ENCODE assay signal across 8 mouse cellular contexts in genomic region chr1:165844956-165845355, GRCm38 (mm10). TPM values are rescaled to one million over a fixed set of nuclear protein-coding genes. Genes with fewer than 3 reads are reported as not detected.
A peak's percentile ranks its signal among the peaks of the same experiment; 100 is the strongest.
DNase-seq lines count a peak whose midpoint lies in the region; ATAC-seq and TF ChIP-seq lines count a peak whose summit lies in the region.

No protein-coding gene starts in this region.

- peak overlapping the region; percentile 39; the same call in 1 of the 2 replicates for H3K9ac ChIP-seq in liver, embryonic 15.5 days
- peak overlapping the region; percentile 50 for H3K9ac ChIP-seq in neural tube, embryonic 11.5 days (ENCODE audit: low read length)

- peak; percentile 43 for ATAC-seq in common myeloid progenitor, adult 5-6 weeks (replicated peaks; ENCODE audit: low read depth, poor library complexity, severe bottlenecking)
- ATAC-seq in liver, embryonic 15.5 days (ENCODE audit: insufficient read depth) = peak; percentile 23
- ATAC-seq in neural tube, embryonic 11.5 days (ENCODE audit: insufficient read depth, low FRiP score, low TSS enrichment) = peak; percentile 39

- WGBS in kidney, adult 2 months = 2% methylated on average over 26 of the region's 26 CpGs
- WGBS in hindbrain, embryonic 10.5 days = 1% methylated on average over 26 of the region's 26 CpGs
- under 1% methylated on average over 26 of the region's 26 CpGs for WGBS in liver, embryonic 15.5 days (ENCODE audit: insufficient replicate concordance)
- under 1% methylated on average over 25 of the region's 26 CpGs for WGBS in neural tube, embryonic 11.5 days

- no peaks in the 10 kb centered on the region for H3K27me3 ChIP-seq in kidney, adult 2 months (replicated peaks; ENCODE audit: control insufficient read depth, insufficient read depth, low read length)
- peaks cover 83% of the 10 kb centered on the region for H3K27me3 ChIP-seq in hindbrain, embryonic 10.5 days (ENCODE audit: insufficient read depth, poor library complexity, severe bottlenecking)
- H3K27me3 ChIP-seq in liver, embryonic 15.5 days = peaks cover 70% of the 10 kb centered on the region
- H3K27me3 ChIP-seq in neural tube, embryonic 11.5 days (ENCODE audit: control insufficient read depth, insufficient read depth, low read length) = peaks cover 32% of the 10 kb centered on the region

- TF ChIP-seq POLR2A in kidney, adult 2 months (IDR thresholded peaks at IDR 0.05; ENCODE audit: low read depth, low read length) = no peak

- H3K4me1 ChIP-seq in kidney, adult 2 months (ENCODE audit: control insufficient read depth, insufficient read depth, low read length) = no peaks in the 10 kb centered on the region
- H3K4me1 ChIP-seq in hindbrain, embryonic 10.5 days (replicated peaks) = peaks cover 58% of the 10 kb centered on the region
- peaks cover 41% of the 10 kb centered on the region for H3K4me1 ChIP-seq in liver, embryonic 15.5 days (replicated peaks)
- peaks cover 13% of the 10 kb centered on the region; the same call in 1 of the 2 replicates for H3K4me1 ChIP-seq in neural tube, embryonic 11.5 days (ENCODE audit: control insufficient read depth, insufficient read depth, low read length)

- H3K4me3 ChIP-seq in kidney, adult 2 months (ENCODE audit: insufficient read depth, low read depth, low read length) = peak overlapping the region; percentile 46
- H3K4me3 ChIP-seq in hindbrain, embryonic 10.5 days = peak overlapping the region; percentile 60
- peak overlapping the region; percentile 54 for H3K4me3 ChIP-seq in liver, embryonic 15.5 days (replicated peaks)
- peak overlapping the region; percentile 41 for H3K4me3 ChIP-seq in neural tube, embryonic 11.5 days (ENCODE audit: low read depth, low read length)

- no peak overlapping the region for H3K27ac ChIP-seq in kidney, adult 2 months (ENCODE audit: insufficient read depth, low read depth, low read length)
- H3K27ac ChIP-seq in hindbrain, embryonic 10.5 days = peak overlapping the region; percentile 67
- no peak overlapping the region for H3K27ac ChIP-seq in liver, embryonic 15.5 days (replicated peaks)
- no peak overlapping the region for H3K27ac ChIP-seq in neural tube, embryonic 11.5 days (ENCODE audit: low read depth, low read length)

- H3K4me2 ChIP-seq in liver, embryonic 15.5 days = peak overlapping the region; percentile 87
- H3K4me2 ChIP-seq in neural tube, embryonic 11.5 days (ENCODE audit: low read depth) = peak overlapping the region; percentile 99

- no peaks in the 10 kb centered on the region for H3K9me3 ChIP-seq in hindbrain, embryonic 10.5 days
- no peaks in the 10 kb centered on the region for H3K9me3 ChIP-seq in liver, embryonic 15.5 days (replicated peaks)
- H3K9me3 ChIP-seq in neural tube, embryonic 11.5 days (ENCODE audit: control insufficient read depth, low read length) = no peaks in the 10 kb centered on the region

- no peak for TF ChIP-seq CTCF in kidney, adult 2 months (conservative IDR thresholded peaks at IDR 0.05; ENCODE audit: insufficient read depth, insufficient read length, low read depth, low read length)

- DNase-seq in kidney, adult 2 months = no peak
- DNase-seq in kidney, adult 18-20 months = no peak
- peak; percentile 54 for DNase-seq in hindbrain, embryonic 10.5 days (ENCODE audit: low spot score)
- DNase-seq in neural tube, embryonic 11.5 days (ENCODE audit: low spot score) = peak; percentile 56
- DNase-seq in cerebellum, postnatal 14 days = no peak
- DNase-seq in layer of hippocampus, postnatal 25 days (ENCODE audit: extremely low spot score in 1 of 2, low spot score in 1 of 2) = no peak

- H3K36me3 ChIP-seq in kidney, adult 2 months (ENCODE audit: control insufficient read depth, insufficient read depth, low read length) = no peaks in the 10 kb centered on the region
- H3K36me3 ChIP-seq in hindbrain, embryonic 10.5 days = no peaks in the 10 kb centered on the region
- H3K36me3 ChIP-seq in liver, embryonic 15.5 days (replicated peaks) = no peaks in the 10 kb centered on the region
- H3K36me3 ChIP-seq in neural tube, embryonic 11.5 days (ENCODE audit: control insufficient read depth, insufficient read depth, low read length) = no peaks in the 10 kb centered on the region

RNA-seq across cellular contexts. Expression of gene Cd247, which starts 56.5 kb away (rescaled TPM):
- polyA plus RNA-seq in kidney, adult 2 months (2012; rRNA removed) = 1.1 and 5.5 TPM in 2 replicates
- 1.2 and 1.9 TPM in 2 replicates for total RNA-seq in common myeloid progenitor, adult 5-6 weeks (2017)
- polyA plus RNA-seq in hindbrain, embryonic 10.5 days (2016; fragmentation: Nextera tagmentation; extraction: Ambion mirVana) = 1.0 and 1.2 TPM in 2 replicates
- 0.20 TPM in 1 of 2 replicates, not detected in the other for polyA plus RNA-seq in liver, embryonic 15.5 days (2015; fragmentation: Nextera tagmentation; extraction: Ambion mirVana)
- polyA plus RNA-seq in neural tube, embryonic 11.5 days (2014; fragmentation: Nextera tagmentation; extraction: Ambion mirVana) = 0.86 and 2.0 TPM in 2 replicates
- total RNA-seq in layer of hippocampus, postnatal 25 days (2021) = not detected

Comparison
In these comparisons a context has a peak if more than half of its experiments do, and no peak if none do; other contexts are left out.
1. DNase-seq: peak in hindbrain, embryonic 10.5 days (single experiment) and neural tube, embryonic 11.5 days (single experiment); none in kidney, adult 2 months (single experiment), kidney, adult 18-20 months (single experiment), cerebellum, postnatal 14 days (0 of 2) and layer of hippocampus, postnatal 25 days (0 of 2).
2. Peak in every context shown above with its lines, with median percentiles within 50 percentile points of each other: H3K4me3 ChIP-seq and ATAC-seq.